Mouse (Mus musculus) Patski (cell line): ENCODE results near the gene Fam104a. TPM values are rescaled to one million over a fixed set of nuclear protein-coding genes. Genes with fewer than 3 reads are reported as not detected.

ENCODE experiments used
- ATAC-seq: fragments of 100-300 bp; one replicate; pipeline ENCODE4 v1.8.0; 2021
- CTCF ChIA-PET: fragments of 350-600 bp; sonication (Branson Sonifier 250); formaldehyde crosslinking; loops from one replicate; lab custom pipeline; 2022; ENCODE audit warnings: inconsistent platforms; lab: Charles Lee
- POLR2A ChIA-PET: fragments of 350-600 bp; sonication (Branson Sonifier 250); formaldehyde crosslinking; loops from one replicate; lab custom pipeline; 2022; ENCODE audit warnings: antibody characterized with exemption, inconsistent platforms; lab: Charles Lee
- DNase-seq: peaks from one replicate; pipeline ENCODE4 v3.0.0-alpha.2; 2011; ENCODE audit warnings: low read depth, low spot score
- H3K27me3 ChIP-seq: fragments of 371-371 bp; one replicate; pipeline ENCODE4 v1.5.1; 2021
- CTCF ChIP-seq: fragments of 100-300 bp; IDR thresholded peaks from one replicate; pipeline ENCODE4 v1.5.1; 2021
- in situ Hi-C: fragments of 300-500 bp; cut with MboI; formaldehyde crosslinking; loops from 3 replicates; pipeline ENCODE4 v1.11.1; 2018; ENCODE audit warnings: low pct_unique_long_range_greater_than_20kb, mixed read lengths
- polyA plus RNA-seq: library from polyadenylated mRNA; unstranded; gene quantifications from one replicate; pipeline ENCODE4 v1.2.3, GENCODE M21; 2021

Gene Fam104a
- polyA plus RNA-seq = 46.0 TPM

GRCm38 (mm10) chr11:113683957-113684706 is at the start of gene Fam104a, which contains the start of gene D11Wsu47e:
Gene Fam104a (minus strand): TSS chr11:113684155.
Gene D11Wsu47e (plus strand): TSS chr11:113684412.
- DNase-seq (peak; percentile 64), ATAC-seq (peak; percentile 91)
- ChIA-PET POLR2A (interaction anchor here (0.9 to 1.3 kb wide), 2 partner anchors 10 to 30 kb away, joined by 3 to 5 read pairs; no protein-coding TSS in a partner anchor), CTCF (no interaction called here)
- no peak for TF ChIP-seq CTCF
- no peaks in the 10 kb centered on the region for H3K27me3 ChIP-seq
- in situ Hi-C loops = no loop called here

- POLR2A ChIA-PET = interaction anchor here (0.6 kb wide), 1 partner anchor 76 kb away, joined by 3 read pairs; no protein-coding TSS in a partner anchor
- TF ChIP-seq CTCF = no peak
- H3K27me3 ChIP-seq = no peaks in the 10 kb centered on the region
- DNase-seq (no peak), ATAC-seq (no peak)
- CTCF ChIA-PET = interaction anchor here (0.8 kb wide), 1 partner anchor 17 kb away, joined by 3 read pairs; no protein-coding TSS in a partner anchor
- in situ Hi-C loops = no loop called here
Observed at GRCm38 (mm10) chr11:113731945-113732612, 48.1 kb upstream of the Fam104a start.

GRCm38 (mm10) chr11:113730879-113731278 is 46.9 kb upstream of the Fam104a start:
- DNase-seq = no peak
- no peak for ATAC-seq
- TF ChIP-seq CTCF = no peak
- CTCF ChIA-PET = interaction anchor here (2.7 to 2.8 kb wide), 2 partner anchors 27 to 80 kb away, joined by 8 read pairs; no protein-coding TSS in a partner anchor
- H3K27me3 ChIP-seq = no peaks in the 10 kb centered on the region
- in situ Hi-C loops = no loop called here
- POLR2A ChIA-PET = interaction anchor here (0.9 kb wide), 1 partner anchor 20 kb away, joined by 3 read pairs; no protein-coding TSS in a partner anchor

- CTCF ChIA-PET = interaction anchor here (0.7 to 2.8 kb wide), 3 partner anchors 20 to 81 kb away, joined by 3 to 8 read pairs (median 8); no protein-coding TSS in a partner anchor
- in situ Hi-C loops = no loop called here
- DNase-seq (peak; percentile 88), ATAC-seq (peak; percentile 60)
- POLR2A ChIA-PET = interaction anchor here (0.6 to 0.8 kb wide), 2 partner anchors 14 to 22 kb away, joined by 3 read pairs; partner anchors contain the start of gene Cdc42ep4
- no peak for TF ChIP-seq CTCF
- H3K27me3 ChIP-seq = no peaks in the 10 kb centered on the region
Observed at GRCm38 (mm10) chr11:113729917-113730316, 46.0 kb upstream of the Fam104a start.

GRCm38 (mm10) chr11:113729239-113729638 is 45.3 kb upstream of the Fam104a start:
- POLR2A ChIA-PET = interaction anchor here (0.8 kb wide), 1 partner anchor 23 kb away, joined by 3 read pairs; the partner anchor contains the start of gene Cdc42ep4

GRCm38 (mm10) chr11:113727992-113728391 is 44.0 kb upstream of the Fam104a start:
- POLR2A ChIA-PET = no interaction called here
- no peak for ATAC-seq
- in situ Hi-C loops = no loop called here
- CTCF ChIA-PET = interaction anchor here (0.6 to 2.0 kb wide), 2 partner anchors 16 to 83 kb away, joined by 3 to 9 read pairs; no protein-coding TSS in a partner anchor
- H3K27me3 ChIP-seq = no peaks in the 10 kb centered on the region
- TF ChIP-seq CTCF = no peak
- no peak for DNase-seq

More at GRCm38 (mm10) chr11:113729239-113729638, 45.3 kb upstream of the Fam104a start:
- TF ChIP-seq CTCF = no peak
- ATAC-seq = no peak
- CTCF ChIA-PET = interaction anchor here (2.7 to 2.8 kb wide), 2 partner anchors 25 to 82 kb away, joined by 8 read pairs; no protein-coding TSS in a partner anchor
- in situ Hi-C loops = no loop called here
- no peak for DNase-seq
- H3K27me3 ChIP-seq = no peaks in the 10 kb centered on the region

- DNase-seq (no peak), ATAC-seq (no peak)
- no peaks in the 10 kb centered on the region for H3K27me3 ChIP-seq
- CTCF ChIA-PET = interaction anchor here (2.0 kb wide), 1 partner anchor 84 kb away, joined by 9 read pairs; no protein-coding TSS in a partner anchor
- in situ Hi-C loops = no loop called here
- no peak for TF ChIP-seq CTCF
- POLR2A ChIA-PET = interaction anchor here (0.7 to 1.2 kb wide), 2 partner anchors 23 to 84 kb away, joined by 3 to 4 read pairs; no protein-coding TSS in a partner anchor
Observed at GRCm38 (mm10) chr11:113726994-113727888, 43.3 kb upstream of the Fam104a start.

GRCm38 (mm10) chr11:113725235-113726048 is 41.5 kb upstream of the Fam104a start:
- no peaks in the 10 kb centered on the region for H3K27me3 ChIP-seq
- ChIA-PET CTCF (no interaction called here), POLR2A (interaction anchor here (0.6 kb wide), 1 partner anchor 1818 kb away, joined by 5 read pairs; no protein-coding TSS in a partner anchor)
- in situ Hi-C loops = no loop called here
- ATAC-seq (no peak), DNase-seq (no peak)
- TF ChIP-seq CTCF = no peak
